Mouse (Mus musculus): ENCODE results near the gene Fchsd2. TPM values are rescaled to one million over a fixed set of nuclear protein-coding genes. Genes with fewer than 3 reads are reported as not detected.

Gene Fchsd2
- polyA plus RNA-seq, 1 experiment from 2014 or later: 27.9 TPM

- no peaks in the 10 kb centered on the region for H3K27me3 ChIP-seq
- H3K4me2 ChIP-seq: no peak overlapping the region
These were observed 169.4 kb downstream of the Fchsd2 start for GRCm38 (mm10) chr7:101261941-101262546.

DNA sequence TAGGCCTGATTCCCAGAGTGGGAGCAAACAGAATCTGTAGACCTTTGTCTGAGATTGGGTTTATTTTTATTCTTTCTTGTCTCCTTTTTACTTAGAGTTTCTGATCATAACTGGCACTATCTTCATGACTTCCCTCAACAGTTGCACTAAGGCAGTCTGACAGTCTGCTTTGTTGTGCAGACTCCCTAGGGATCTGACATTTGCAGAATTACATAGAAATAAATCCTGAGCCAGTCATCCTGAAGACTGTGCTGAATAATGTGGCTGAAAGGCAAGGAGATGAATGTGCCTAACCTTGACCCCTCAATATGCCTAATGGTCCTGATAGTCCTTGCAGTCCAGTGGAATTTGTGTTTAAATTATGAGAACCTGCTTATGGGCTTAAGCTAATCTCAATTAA lies 170.8 kb downstream of the Fchsd2 start:
- Histone ChIP-seq H3K9me3 (no peaks in the 10 kb centered on the region), H3K4me3 (replicated peaks) (no peak overlapping the region), H3K4me2 (no peak overlapping the region), H3K27me3 (no peaks in the 10 kb centered on the region), H3K36me3 (peaks cover 33% of the 10 kb centered on the region), H3K27ac (no peak overlapping the region), H3K4me1 (replicated peaks) (no peaks in the 10 kb centered on the region), H3K9ac (replicated peaks) (no peak overlapping the region)
- no peak for ATAC-seq (ENCODE audit: insufficient number of reproducible peaks, insufficient read depth, low FRiP score, low TSS enrichment, low read depth)

More at GRCm38 (mm10) chr7:101261941-101262546, 169.4 kb downstream of the Fchsd2 start:
- no peak overlapping the region for H3K9ac ChIP-seq (replicated peaks)
- H3K36me3 ChIP-seq: peaks cover 30% of the 10 kb centered on the region
- H3K27ac ChIP-seq: no peak overlapping the region
- ATAC-seq (ENCODE audit: insufficient number of reproducible peaks, insufficient read depth, low FRiP score, low TSS enrichment, low read depth): no peak
- H3K4me3 ChIP-seq (replicated peaks): no peak overlapping the region
- no peaks in the 10 kb centered on the region for H3K9me3 ChIP-seq
- 90% methylated on average over 4 of the region's 4 CpGs for WGBS
- H3K4me1 ChIP-seq (replicated peaks): no peaks in the 10 kb centered on the region

- ATAC-seq (ENCODE audit: insufficient number of reproducible peaks, insufficient read depth, low FRiP score, low TSS enrichment, low read depth): no peak
- Histone ChIP-seq H3K9ac (replicated peaks) (no peak overlapping the region), H3K4me1 (replicated peaks) (no peaks in the 10 kb centered on the region), H3K27ac (no peak overlapping the region), H3K4me3 (replicated peaks) (no peak overlapping the region), H3K9me3 (no peaks in the 10 kb centered on the region), H3K36me3 (peaks cover 26% of the 10 kb centered on the region), H3K4me2 (no peak overlapping the region), H3K27me3 (no peaks in the 10 kb centered on the region)
- 79% methylated on average over 3 of the region's 3 CpGs for WGBS
These were observed 175.0 kb downstream of the Fchsd2 start for GRCm38 (mm10) chr7:101267457-101268259.

DNA sequence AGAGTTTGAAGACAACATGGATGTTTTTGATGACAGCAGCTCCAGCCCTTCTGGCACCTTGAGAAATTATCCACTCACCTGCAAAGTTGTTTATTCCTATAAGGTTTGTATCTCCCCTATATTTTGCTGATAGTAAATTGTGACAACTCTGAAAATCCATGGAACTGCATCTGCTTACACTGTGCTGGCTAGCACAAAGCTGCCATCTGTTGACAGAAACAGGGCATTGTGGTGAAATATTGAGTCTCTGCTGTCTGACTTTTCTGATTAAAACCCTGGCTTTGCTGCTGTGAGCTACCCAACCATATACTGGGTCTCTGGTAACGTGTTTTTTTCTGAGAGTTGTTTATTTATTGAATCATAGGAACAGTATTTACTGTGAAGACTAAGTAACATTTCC lies 178.9 kb downstream of the Fchsd2 start:
- no peak for ATAC-seq (ENCODE audit: insufficient number of reproducible peaks, insufficient read depth, low FRiP score, low TSS enrichment, low read depth)
- Histone ChIP-seq H3K9ac (replicated peaks) (no peak overlapping the region), H3K9me3 (no peaks in the 10 kb centered on the region), H3K36me3 (peaks cover 45% of the 10 kb centered on the region), H3K27ac (no peak overlapping the region), H3K4me1 (replicated peaks) (no peaks in the 10 kb centered on the region), H3K4me3 (replicated peaks) (no peak overlapping the region), H3K4me2 (no peak overlapping the region), H3K27me3 (no peaks in the 10 kb centered on the region)
- WGBS: 80% methylated on average over 1 of the region's 1 CpGs

- Histone ChIP-seq H3K4me1 (replicated peaks) (no peaks in the 10 kb centered on the region), H3K9me3 (no peaks in the 10 kb centered on the region), H3K4me2 (no peak overlapping the region), H3K9ac (replicated peaks) (no peak overlapping the region), H3K4me3 (replicated peaks) (no peak overlapping the region), H3K36me3 (peaks cover 52% of the 10 kb centered on the region), H3K27me3 (no peaks in the 10 kb centered on the region), H3K27ac (no peak overlapping the region)
- no peak for ATAC-seq (ENCODE audit: insufficient number of reproducible peaks, insufficient read depth, low FRiP score, low TSS enrichment, low read depth)
- 93% methylated on average over 8 of the region's 8 CpGs for WGBS
These were observed 179.9 kb downstream of the Fchsd2 start for GRCm38 (mm10) chr7:101272466-101273160.

GRCm38 (mm10) chr7:101282721-101283120 lies 190.1 kb downstream of the Fchsd2 start:
- H3K27me3 ChIP-seq: no peaks in the 10 kb centered on the region
- H3K4me1 ChIP-seq (replicated peaks): no peaks in the 10 kb centered on the region
- no peak overlapping the region for H3K27ac ChIP-seq
- WGBS: 87% methylated on average over 3 of the region's 3 CpGs
- H3K36me3 ChIP-seq: peaks cover 81% of the 10 kb centered on the region
- no peak overlapping the region for H3K4me2 ChIP-seq
- ATAC-seq (ENCODE audit: insufficient number of reproducible peaks, insufficient read depth, low FRiP score, low TSS enrichment, low read depth): no peak
- no peak overlapping the region for H3K4me3 ChIP-seq (replicated peaks)
- no peak overlapping the region for H3K9ac ChIP-seq (replicated peaks)
- no peaks in the 10 kb centered on the region for H3K9me3 ChIP-seq

DNA sequence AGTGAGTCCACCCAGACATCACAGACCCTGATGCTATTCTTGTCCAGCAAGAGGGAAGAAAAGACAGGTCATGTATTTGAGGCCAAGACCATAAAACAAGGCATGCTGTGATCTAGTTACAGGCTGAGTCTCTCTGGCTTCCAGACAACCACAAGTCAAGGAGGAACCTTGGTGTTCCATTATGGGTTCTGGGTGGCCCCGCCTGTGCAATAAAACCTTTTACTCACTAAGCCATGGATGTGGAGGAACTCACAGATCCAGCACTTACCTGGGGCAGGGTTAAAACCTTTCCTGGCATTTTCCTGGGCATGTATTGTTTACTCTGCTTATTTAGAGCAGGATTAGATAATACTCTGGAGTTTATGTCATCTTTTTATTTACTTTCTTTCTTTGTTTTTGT lies 191.8 kb downstream of the Fchsd2 start:
- peaks cover 71% of the 10 kb centered on the region for H3K36me3 ChIP-seq
- no peak for ATAC-seq (ENCODE audit: insufficient number of reproducible peaks, insufficient read depth, low FRiP score, low TSS enrichment, low read depth)
- H3K4me2 ChIP-seq: no peak overlapping the region
- no peak overlapping the region for H3K4me3 ChIP-seq (replicated peaks)
- no peaks in the 10 kb centered on the region for H3K4me1 ChIP-seq (replicated peaks)
- H3K9me3 ChIP-seq: no peaks in the 10 kb centered on the region
- no peak overlapping the region for H3K9ac ChIP-seq (replicated peaks)
- WGBS: 62% methylated on average over 1 of the region's 1 CpGs
- H3K27me3 ChIP-seq: no peaks in the 10 kb centered on the region
- no peak overlapping the region for H3K27ac ChIP-seq

GRCm38 (mm10) chr7:101286891-101287290 lies 194.2 kb downstream of the Fchsd2 start:
- Histone ChIP-seq H3K4me2 (no peak overlapping the region), H3K27ac (no peak overlapping the region), H3K36me3 (peaks cover 66% of the 10 kb centered on the region), H3K9ac (replicated peaks) (no peak overlapping the region), H3K27me3 (no peaks in the 10 kb centered on the region), H3K4me3 (replicated peaks) (no peak overlapping the region), H3K9me3 (no peaks in the 10 kb centered on the region), H3K4me1 (replicated peaks) (no peaks in the 10 kb centered on the region)
- 81% methylated on average over 4 of the region's 4 CpGs for WGBS
- ATAC-seq (ENCODE audit: insufficient number of reproducible peaks, insufficient read depth, low FRiP score, low TSS enrichment, low read depth): no peak

GRCm38 (mm10) chr7:101287820-101288219 lies 195.2 kb downstream of the Fchsd2 start:
- no peak overlapping the region for H3K4me2 ChIP-seq
- H3K9ac ChIP-seq (replicated peaks): no peak overlapping the region
- H3K27ac ChIP-seq: no peak overlapping the region
- ATAC-seq (ENCODE audit: insufficient number of reproducible peaks, insufficient read depth, low FRiP score, low TSS enrichment, low read depth): no peak
- H3K27me3 ChIP-seq: no peaks in the 10 kb centered on the region
- H3K36me3 ChIP-seq: peaks cover 60% of the 10 kb centered on the region
- WGBS: 89% methylated on average over 2 of the region's 2 CpGs
- H3K4me1 ChIP-seq (replicated peaks): no peaks in the 10 kb centered on the region
- no peak overlapping the region for H3K4me3 ChIP-seq (replicated peaks)
- no peaks in the 10 kb centered on the region for H3K9me3 ChIP-seq

DNA sequence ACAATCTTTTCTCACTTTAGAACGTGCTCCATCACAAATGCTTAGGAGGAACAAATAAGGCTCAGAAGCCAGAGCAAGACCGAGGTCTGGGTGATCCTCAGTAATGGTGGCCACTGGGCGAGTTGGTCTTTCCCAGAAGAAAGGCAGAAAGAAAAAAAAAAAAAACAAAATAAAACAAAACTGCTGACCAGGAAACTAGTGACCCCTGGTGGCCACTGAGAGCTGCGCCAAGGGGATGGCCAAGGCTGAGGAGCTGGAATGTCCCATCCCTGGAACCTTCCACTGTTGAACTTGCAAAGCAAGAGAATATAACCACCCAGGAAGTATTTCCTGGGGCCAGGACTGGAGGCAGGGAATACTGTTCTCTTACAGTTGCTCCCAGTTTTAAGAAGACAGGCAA lies 195.8 kb downstream of the Fchsd2 start:
- Histone ChIP-seq H3K36me3 (peaks cover 57% of the 10 kb centered on the region), H3K4me2 (no peak overlapping the region), H3K4me3 (replicated peaks) (no peak overlapping the region), H3K9ac (replicated peaks) (no peak overlapping the region), H3K27me3 (no peaks in the 10 kb centered on the region), H3K9me3 (no peaks in the 10 kb centered on the region), H3K4me1 (replicated peaks) (no peaks in the 10 kb centered on the region), H3K27ac (no peak overlapping the region)
- ATAC-seq (ENCODE audit: insufficient number of reproducible peaks, insufficient read depth, low FRiP score, low TSS enrichment, low read depth): no peak
- whole genome bisulfite sequencing: 33% methylated on average over 4 of the region's 4 CpGs

DNA sequence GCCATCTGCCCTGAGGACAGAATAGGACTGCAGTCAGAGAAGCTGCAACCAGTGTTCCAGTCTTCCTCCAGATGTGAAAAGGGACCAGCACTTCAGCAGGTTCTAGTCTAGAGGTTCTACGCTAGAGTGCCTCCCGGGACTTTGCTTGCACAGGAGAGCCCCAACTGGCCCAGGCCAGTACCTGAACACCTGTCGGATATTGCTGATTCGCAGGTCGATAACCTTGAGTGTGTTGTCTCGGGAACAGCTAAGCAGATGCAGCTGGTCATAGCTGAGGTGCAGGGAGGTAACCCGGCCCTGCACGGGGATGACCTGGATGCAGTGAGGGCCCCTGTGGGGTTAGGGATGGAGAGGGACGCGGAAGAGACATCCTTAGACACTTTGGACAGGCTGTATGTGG lies 197.7 kb downstream of the Fchsd2 start:
- Histone ChIP-seq H3K27me3 (no peaks in the 10 kb centered on the region), H3K27ac (no peak overlapping the region), H3K9me3 (no peaks in the 10 kb centered on the region), H3K4me3 (replicated peaks) (no peak overlapping the region), H3K4me1 (replicated peaks) (no peaks in the 10 kb centered on the region), H3K36me3 (peaks cover 45% of the 10 kb centered on the region), H3K4me2 (no peak overlapping the region), H3K9ac (replicated peaks) (no peak overlapping the region)
- ATAC-seq (ENCODE audit: insufficient number of reproducible peaks, insufficient read depth, low FRiP score, low TSS enrichment, low read depth): no peak
- 89% methylated on average over 10 of the region's 10 CpGs for WGBS
